19 mouse cellular contexts compared by ENCODE assay signal in the genomic region with DNA sequence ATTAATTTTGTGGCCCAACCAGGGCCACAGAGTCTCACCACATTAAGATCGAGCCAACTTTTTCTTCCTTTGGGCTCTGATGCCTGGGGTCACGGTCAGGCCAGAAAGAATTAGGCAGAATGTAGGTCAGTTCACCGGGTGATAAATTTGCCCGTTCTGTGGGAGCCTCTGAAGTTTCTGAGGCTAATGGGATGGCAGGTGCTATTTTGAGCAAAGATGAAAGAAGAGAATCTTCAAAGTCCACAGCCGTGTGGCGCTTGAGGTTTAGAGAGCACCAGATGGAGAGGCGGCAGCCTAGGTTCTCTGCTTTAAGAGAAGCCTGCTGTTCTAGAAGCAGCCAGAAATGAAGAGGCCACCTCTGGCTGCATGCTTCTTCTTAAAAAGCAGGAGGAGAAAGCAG. TPM values are rescaled to one million over a fixed set of nuclear protein-coding genes. Genes with fewer than 3 reads are reported as not detected.
DNase-seq lines count a peak whose midpoint lies in the region; ATAC-seq and TF ChIP-seq lines count a peak whose summit lies in the region.
"Had no signal": no experiment of that assay in that cellular context is flagged by ENCODE, and none has a peak within 500 bp of the region (broad histone marks: within the 10 kb centered on the region; RNA-seq: fewer than 3 reads in every experiment).

No protein-coding gene starts in this region.

- H3K27me3 ChIP-seq in kidney, embryonic 16.5 days (ENCODE audit: insufficient read depth, low read length): no peaks in the 10 kb centered on the region
- H3K27me3 ChIP-seq: liver, embryonic 13.5 days; neural tube, embryonic 12.5 days had no signal

- 0 out of 2 replicates have a peak, but pooled peaks cover 4% of the 10 kb centered on the region for H3K4me1 ChIP-seq in kidney, embryonic 16.5 days (ENCODE audit: insufficient read depth, low read length)
- no peaks in the 10 kb centered on the region for H3K4me1 ChIP-seq in lung, adult 2 months (ENCODE audit: control insufficient read depth, insufficient read depth, low read length)
- H3K4me1 ChIP-seq: liver, embryonic 13.5 days had no signal

- ATAC-seq in kidney, embryonic 16.5 days (ENCODE audit: low FRiP score, low TSS enrichment): no peak
- ATAC-seq: activated CD4-positive, CD25-positive, alpha-beta regulatory T cell, adult 4 months; hindbrain, embryonic 16.5 days had no signal

- peak; percentile 12 to 17 for DNase-seq in kidney, postnatal 4 days
- peak; percentile 62 for DNase-seq in adrenal gland, postnatal 14 days
- peak; percentile 28 for DNase-seq in naive thymus-derived CD4-positive, alpha-beta T cell, adult 2 months (ENCODE audit: low read depth)
- DNase-seq in thymus, postnatal 25 days: peak; percentile 67
- no peak for DNase-seq in lung, adult 2 months
- no peak for DNase-seq in cerebellum, postnatal 14 days
- no peak for DNase-seq in heart, postnatal 36 days
- DNase-seq: cerebellum, postnatal 25 days; heart, adult 18-20 months; kidney, adult 9 months; liver, embryonic 13.5 days; lung, postnatal 10 days; right cerebral cortex, adult 18-20 months had no signal

- H3K4me3 ChIP-seq in kidney, embryonic 16.5 days (ENCODE audit: low read length): no peak overlapping the region
- H3K4me3 ChIP-seq in lung, adult 2 months (replicated peaks; ENCODE audit: extremely low read depth, low read depth, low read length): no peak overlapping the region
- H3K4me3 ChIP-seq: liver, embryonic 13.5 days; midbrain, embryonic 12.5 days; neural tube, embryonic 12.5 days had no signal

- H3K4me2 ChIP-seq in kidney, embryonic 16.5 days (replicated peaks; ENCODE audit: low read depth, low read length): no peak overlapping the region
- H3K4me2 ChIP-seq: liver, embryonic 13.5 days; midbrain, embryonic 12.5 days; neural tube, embryonic 12.5 days had no signal

- intact Hi-C loops in heart, postnatal 36 days (cut with DNase I): no loop called here

- no peak overlapping the region for H3K27ac ChIP-seq in kidney, embryonic 16.5 days (ENCODE audit: low read length)
- H3K27ac ChIP-seq: liver, embryonic 13.5 days; midbrain, embryonic 12.5 days; neural tube, embryonic 12.5 days had no signal

- H3K9ac ChIP-seq in kidney, embryonic 16.5 days (replicated peaks; ENCODE audit: low read length): no peak overlapping the region
- H3K9ac ChIP-seq: liver, embryonic 13.5 days; midbrain, embryonic 12.5 days; neural tube, embryonic 12.5 days had no signal

- H3K36me3 ChIP-seq in kidney, embryonic 16.5 days (ENCODE audit: insufficient read depth, low read length): no peaks in the 10 kb centered on the region
- H3K36me3 ChIP-seq: liver, embryonic 13.5 days; midbrain, embryonic 12.5 days; neural tube, embryonic 12.5 days had no signal

- TF ChIP-seq POLR2A in lung, adult 2 months (IDR thresholded peaks at IDR 0.05; ENCODE audit: borderline replicate concordance, extremely low read depth, low read depth, low read length): no peak

- TF ChIP-seq CTCF in lung, adult 2 months (IDR thresholded peaks at IDR 0.05; ENCODE audit: insufficient read depth, low read length): no peak

- no peaks in the 10 kb centered on the region for H3K9me3 ChIP-seq in kidney, embryonic 16.5 days (ENCODE audit: low read length)
- H3K9me3 ChIP-seq: liver, embryonic 13.5 days; midbrain, embryonic 12.5 days; neural tube, embryonic 12.5 days had no signal

- 24% methylated on average over 7 of the region's 7 CpGs for WGBS in kidney, embryonic 16.5 days
- WGBS in lung, adult 2 months: 60% methylated on average over 7 of the region's 7 CpGs

RNA-seq across cellular contexts. Expression of gene Cd83, which starts 48.2 kb away (rescaled TPM):
- polyA plus RNA-seq in kidney, embryonic 16.5 days (2015; fragmentation: Nextera tagmentation; extraction: Ambion mirVana): 35.0 and 35.2 TPM in 2 replicates
- 2.5 and 4.8 TPM in 2 replicates for total RNA-seq in adrenal gland, postnatal 14 days (2021)
- polyA plus RNA-seq in lung, adult 2 months (2012; rRNA removed): 6.9 and 7.5 TPM in 2 replicates
- total RNA-seq in heart, postnatal 36 days (2021): 1 to 10 TPM; 4.1 to 4.5 TPM
- polyA plus RNA-seq: C2C12 had no signal

Comparison
In these comparisons a context has a peak if more than half of its experiments do, and no peak if none do; other contexts are left out.
1. DNase-seq: peak in kidney, postnatal 4 days (2 of 2), adrenal gland, postnatal 14 days (single experiment), naive thymus-derived CD4-positive, alpha-beta T cell, adult 2 months (single experiment) and thymus, postnatal 25 days (single experiment); none in lung, adult 2 months (single experiment), cerebellum, postnatal 14 days (0 of 2) and heart, postnatal 36 days (0 of 2).